Mouse (Mus musculus): ENCODE results near the gene Efna2. TPM values are rescaled to one million over a fixed set of nuclear protein-coding genes. Genes with fewer than 3 reads are reported as not detected.

The Efna2 gene
- total RNA-seq, 2 experiments from 2014 or later: 0.23 to 0.73 TPM

GRCm38 (mm10) chr10:80151211-80152034, 27.9 kb upstream of the Efna2 start:
- DNase-seq: peak; percentile 66
- H3K4me3 ChIP-seq: peak overlapping the region; percentile 89
- peak overlapping the region; percentile 100 for H3K27ac ChIP-seq
- intact Hi-C loops (cut with DNase I): no loop called here
- no peak for TF ChIP-seq CTCF (IDR thresholded peaks at IDR 0.05)

- DNase-seq: peak; percentile 52
- Histone ChIP-seq H3K4me3 (peak overlapping the region; percentile 89), H3K27ac (peak overlapping the region; percentile 100)
- intact Hi-C loops (cut with DNase I): no loop called here
- no peak for TF ChIP-seq CTCF (IDR thresholded peaks at IDR 0.05)
Observed at GRCm38 (mm10) chr10:80152071-80152872, 27.0 kb upstream of the Efna2 start.

DNA sequence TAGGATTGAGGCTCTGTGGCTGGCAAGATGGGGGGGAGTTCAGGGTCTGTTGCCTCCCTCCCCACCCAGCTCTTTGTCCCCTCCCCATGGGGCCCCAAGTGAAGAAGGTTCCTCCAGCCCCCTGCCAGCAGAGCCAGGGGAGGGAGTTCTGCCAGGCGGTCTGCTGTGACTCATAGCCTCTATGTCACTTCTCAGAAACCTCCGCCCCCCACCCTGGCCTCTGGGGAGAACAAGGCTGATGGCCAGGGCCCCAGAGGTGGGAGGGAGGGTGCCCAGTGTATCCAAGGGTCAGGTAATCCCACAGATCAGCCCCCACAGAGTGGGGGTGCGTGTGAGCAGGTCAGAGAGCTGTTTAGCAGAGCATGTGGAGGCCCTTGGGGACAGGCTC, 26.4 kb upstream of the Efna2 start:
- DNase-seq: peak; percentile 56
- H3K4me3 ChIP-seq: peak overlapping the region; percentile 89
- intact Hi-C loops (cut with DNase I): no loop called here
- no peak for TF ChIP-seq CTCF (IDR thresholded peaks at IDR 0.05)
- H3K27ac ChIP-seq: peak overlapping the region; percentile 100

DNA sequence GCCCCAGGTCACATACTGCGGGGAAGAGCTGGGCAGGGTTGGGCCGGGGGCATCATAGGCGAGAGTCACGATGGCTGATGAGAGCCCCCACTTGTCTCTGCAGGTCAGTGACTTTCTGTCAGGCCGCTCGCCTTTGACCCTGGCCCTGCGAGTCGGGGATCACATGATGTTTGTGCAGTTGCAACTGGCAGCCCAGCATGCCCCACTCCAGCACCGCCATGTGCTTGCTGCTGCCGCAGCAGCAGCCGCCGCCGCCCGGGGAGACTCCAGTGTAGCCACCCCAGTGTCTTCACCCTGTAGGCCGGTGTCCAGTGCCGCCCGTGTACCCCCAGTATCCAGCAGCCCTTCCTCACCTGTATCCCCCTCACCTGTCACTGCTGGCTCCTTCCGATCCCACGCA, 25.6 kb upstream of the Efna2 start:
- intact Hi-C loops (cut with DNase I): no loop called here
- Histone ChIP-seq H3K4me3 (no peak overlapping the region), H3K27ac (peak overlapping the region; percentile 100; the same call in 1 of the 2 replicates)

DNA sequence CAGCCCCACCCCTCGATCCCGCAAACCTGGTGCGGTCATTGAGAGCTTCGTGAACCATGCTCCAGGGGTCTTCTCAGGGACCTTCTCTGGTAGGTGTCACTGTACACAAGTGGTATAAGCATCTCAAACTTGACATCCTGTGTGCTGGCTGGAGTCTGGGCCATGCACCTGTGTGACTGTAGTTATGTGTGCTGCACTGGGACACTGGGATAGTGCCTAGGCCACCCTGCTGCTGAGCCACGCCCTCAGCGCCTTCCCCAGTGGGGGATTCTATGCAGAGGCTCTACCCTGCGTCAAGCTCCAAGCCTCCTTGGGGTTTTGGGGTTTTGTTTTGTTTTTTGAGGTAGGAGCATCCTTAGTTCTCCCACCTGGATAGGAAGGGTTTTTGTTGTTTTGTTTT, 24.9 kb upstream of the Efna2 start:
- Histone ChIP-seq H3K27ac (peak overlapping the region; percentile 20; the same call in 1 of the 2 replicates), H3K4me3 (no peak overlapping the region)
- DNase-seq: no peak
- TF ChIP-seq CTCF (IDR thresholded peaks at IDR 0.05): no peak
- intact Hi-C loops (cut with DNase I): no loop called here

More for the DNA sequence above, 25.6 kb upstream of the Efna2 start:
- no peak for TF ChIP-seq CTCF (IDR thresholded peaks at IDR 0.05)
- DNase-seq: no peak

GRCm38 (mm10) chr10:80155277-80155676, 24.0 kb upstream of the Efna2 start:
- DNase-seq: no peak
- Histone ChIP-seq H3K4me3 (no peak overlapping the region), H3K27ac (peak overlapping the region; percentile 93)
- intact Hi-C loops (cut with DNase I): no loop called here
- TF ChIP-seq CTCF (IDR thresholded peaks at IDR 0.05): no peak

DNA sequence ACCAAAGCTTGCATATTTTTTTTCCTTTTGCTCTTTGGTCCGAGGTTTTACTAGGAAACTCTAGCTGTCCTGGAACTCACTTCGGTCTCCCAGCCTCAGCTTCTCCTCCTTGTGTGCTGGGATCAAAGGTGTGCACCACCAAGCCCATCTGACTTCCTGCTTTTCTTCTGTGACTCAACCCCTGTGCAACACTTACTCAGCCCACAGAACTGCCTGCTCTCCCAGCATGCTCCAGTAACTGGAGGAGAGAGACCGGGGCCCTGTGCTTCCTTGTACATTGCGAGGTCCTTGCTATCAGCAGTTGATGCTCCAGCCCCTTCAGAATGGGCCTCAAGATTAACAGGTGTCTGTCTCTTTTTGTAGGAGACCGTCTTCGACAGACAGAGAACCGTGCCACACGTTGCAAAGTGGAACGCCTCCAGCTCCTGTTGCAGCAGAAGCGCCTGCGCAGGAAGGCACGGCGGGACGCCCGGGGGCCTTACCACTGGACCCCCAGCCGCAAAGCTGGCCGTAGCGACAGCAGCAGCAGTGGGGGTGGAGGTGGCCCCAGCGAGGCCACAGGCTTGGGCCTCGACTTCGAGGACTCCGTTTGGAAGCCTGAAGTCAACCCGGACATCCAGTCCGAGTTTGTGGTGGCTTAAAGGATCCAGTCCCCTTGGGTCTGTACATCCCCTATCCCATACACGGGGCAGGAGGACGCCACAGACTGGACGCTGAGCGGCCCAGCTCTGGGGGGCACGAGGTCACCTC, 23.1 kb upstream of the Efna2 start:
- DNase-seq: peak; percentile 22
- intact Hi-C loops (cut with DNase I): no loop called here
- H3K4me3 ChIP-seq: peak overlapping the region; percentile 51

GRCm38 (mm10) chr10:80156752-80157053, 22.6 kb upstream of the Efna2 start:
- H3K4me3 ChIP-seq: peak overlapping the region; percentile 51
- TF ChIP-seq CTCF (IDR thresholded peaks at IDR 0.05): no peak
- intact Hi-C loops (cut with DNase I): no loop called here
- peak; percentile 57 for DNase-seq
- peak overlapping the region; percentile 93 for H3K27ac ChIP-seq

More for the DNA sequence above, 23.1 kb upstream of the Efna2 start:
- peak overlapping the region; percentile 93 for H3K27ac ChIP-seq
- no peak for TF ChIP-seq CTCF (IDR thresholded peaks at IDR 0.05)

- TF ChIP-seq CTCF (IDR thresholded peaks at IDR 0.05): no peak
- Histone ChIP-seq H3K27ac (peak overlapping the region; percentile 93), H3K4me3 (peak overlapping the region; percentile 51)
- intact Hi-C loops (cut with DNase I): no loop called here
- DNase-seq: no peak
Observed at GRCm38 (mm10) chr10:80157141-80157929, 21.9 kb upstream of the Efna2 start.

GRCm38 (mm10) chr10:80158307-80158986, 20.8 kb upstream of the Efna2 start:
- H3K4me3 ChIP-seq: peak overlapping the region; percentile 73
- intact Hi-C loops (cut with DNase I): no loop called here
- peak overlapping the region; percentile 93 for H3K27ac ChIP-seq
- TF ChIP-seq CTCF (IDR thresholded peaks at IDR 0.05): no peak
- peak; percentile 77 for DNase-seq

GRCm38 (mm10) chr10:80159021-80159560, 20.2 kb upstream of the Efna2 start:
- TF ChIP-seq CTCF (IDR thresholded peaks at IDR 0.05): no peak
- Histone ChIP-seq H3K4me3 (peak overlapping the region; percentile 73), H3K27ac (peak overlapping the region; percentile 93)
- DNase-seq: peak; percentile 66
- intact Hi-C loops (cut with DNase I): no loop called here

Measured in gastrocnemius, adult 2 months (tissue).